Mouse (Mus musculus): ENCODE data around the gene Sdccag8. TPM values are rescaled to one million over a fixed set of nuclear protein-coding genes. Genes with fewer than 3 reads are reported as not detected.

Gene Sdccag8
- polyA plus RNA-seq, 1 experiment from 2014 or later, result 30.1 TPM

DNA sequence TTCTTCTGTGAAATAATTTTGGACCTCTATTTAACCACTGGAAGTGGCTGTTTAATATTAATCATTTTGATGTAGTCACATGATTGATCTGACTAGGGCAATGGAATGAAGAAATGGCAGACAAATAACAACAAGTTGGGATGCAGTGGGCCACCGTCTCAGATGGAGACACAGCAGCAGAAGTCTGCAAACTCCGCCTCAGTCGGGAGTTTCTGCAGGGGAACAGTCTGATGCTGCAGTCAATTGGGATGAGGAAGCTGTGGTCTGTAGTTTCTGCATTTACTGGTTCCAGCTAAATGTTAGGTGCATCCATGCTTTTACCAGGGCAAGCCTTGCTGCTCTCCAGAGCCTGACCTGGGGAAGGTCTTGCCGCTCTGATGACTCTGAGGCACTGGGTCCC is 2.3 kb downstream of the Sdccag8 start:
- Histone ChIP-seq H3K9ac (replicated peaks) (no peak overlapping the region), H3K4me1 (peaks cover 5% of the 10 kb centered on the region; the same call in 1 of the 2 replicates), H3K27me3 (no peaks in the 10 kb centered on the region), H3K9me3 (no peaks in the 10 kb centered on the region), H3K4me3 (no peak overlapping the region), H3K36me3 (no peaks in the 10 kb centered on the region), H3K27ac (replicated peaks) (no peak overlapping the region), H3K4me2 (replicated peaks) (no peak overlapping the region)
- no peak for ATAC-seq (ENCODE audit: low FRiP score, low read depth)
- WGBS, result 86% methylated on average over 4 of the region's 4 CpGs

DNA sequence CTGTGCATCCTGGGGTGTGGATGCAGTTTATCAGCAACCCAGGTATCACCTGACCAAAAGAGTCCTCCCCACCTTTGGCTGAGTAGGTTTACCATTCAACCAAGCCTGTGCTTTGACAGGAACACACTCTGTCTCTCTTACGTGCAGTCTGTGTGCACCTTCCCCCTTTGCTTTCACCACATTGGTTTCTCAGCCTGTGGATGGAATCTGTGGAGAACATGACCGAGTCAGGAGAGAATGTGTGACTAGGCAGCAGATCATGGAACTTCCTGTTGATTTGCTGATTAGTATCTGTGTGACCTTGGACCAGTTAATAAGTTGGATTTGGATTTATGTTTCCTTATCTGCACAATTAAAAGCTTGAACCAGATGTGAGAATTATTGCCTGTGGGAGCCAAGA is 3.7 kb downstream of the Sdccag8 start:
- ATAC-seq (ENCODE audit: low FRiP score, low read depth), result no peak
- H3K36me3 ChIP-seq, result no peaks in the 10 kb centered on the region
- H3K9me3 ChIP-seq, result no peaks in the 10 kb centered on the region
- peaks cover 4% of the 10 kb centered on the region; the same call in 1 of the 2 replicates for H3K4me1 ChIP-seq
- no peaks in the 10 kb centered on the region for H3K27me3 ChIP-seq
- WGBS, result 84% methylated on average over 2 of the region's 2 CpGs
- H3K4me3 ChIP-seq, result no peak overlapping the region
- no peak overlapping the region for H3K4me2 ChIP-seq (replicated peaks)
- H3K9ac ChIP-seq (replicated peaks), result no peak overlapping the region
- no peak overlapping the region for H3K27ac ChIP-seq (replicated peaks)

- no peak overlapping the region for H3K4me2 ChIP-seq (replicated peaks)
- no peak overlapping the region for H3K4me3 ChIP-seq
- no peak overlapping the region for H3K27ac ChIP-seq (replicated peaks)
- WGBS, result 77% methylated on average over 6 of the region's 6 CpGs
- ATAC-seq (ENCODE audit: low FRiP score, low read depth), result no peak
- no peaks in the 10 kb centered on the region for H3K36me3 ChIP-seq
- H3K9me3 ChIP-seq, result no peaks in the 10 kb centered on the region
- H3K4me1 ChIP-seq, result peaks cover 4% of the 10 kb centered on the region; the same call in 1 of the 2 replicates
- no peak overlapping the region for H3K9ac ChIP-seq (replicated peaks)
- no peaks in the 10 kb centered on the region for H3K27me3 ChIP-seq
Measured at GRCm38 (mm10) chr1:176818763-176819162, 4.3 kb downstream of the Sdccag8 start.

DNA sequence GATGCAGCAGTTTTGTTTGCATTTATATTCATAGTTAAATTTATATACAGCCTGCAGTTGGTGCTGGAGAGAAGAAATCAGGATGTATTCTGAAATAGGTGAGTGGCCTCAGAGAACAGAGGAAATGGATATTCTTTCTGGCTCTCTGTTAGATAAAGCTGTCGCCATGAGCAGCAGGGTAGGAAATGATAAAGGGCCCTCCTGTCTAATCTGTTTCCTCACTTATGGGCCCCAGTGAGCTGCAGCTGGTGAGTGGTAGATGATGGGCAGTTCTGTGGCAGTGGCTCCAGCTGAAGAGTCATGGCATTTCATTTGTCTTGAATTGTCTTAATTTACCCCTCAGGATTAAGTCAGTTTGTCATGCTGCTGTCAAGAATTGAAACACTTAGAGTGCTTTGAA is 7.5 kb downstream of the Sdccag8 start:
- 42% methylated on average over 1 of the region's 1 CpGs for WGBS

GRCm38 (mm10) chr1:176822949-176823348 is 8.5 kb downstream of the Sdccag8 start:
- Histone ChIP-seq H3K4me2 (replicated peaks) (no peak overlapping the region), H3K4me3 (no peak overlapping the region), H3K4me1 (peaks cover 4% of the 10 kb centered on the region; the same call in 1 of the 2 replicates), H3K9me3 (no peaks in the 10 kb centered on the region), H3K36me3 (0 out of 2 replicates have a peak, but pooled peaks cover 3% of the 10 kb centered on the region), H3K9ac (replicated peaks) (no peak overlapping the region), H3K27me3 (no peaks in the 10 kb centered on the region), H3K27ac (replicated peaks) (no peak overlapping the region)
- ATAC-seq (ENCODE audit: low FRiP score, low read depth), result no peak
- WGBS, result 89% methylated on average over 4 of the region's 4 CpGs

More for the DNA sequence above, 7.5 kb downstream of the Sdccag8 start:
- H3K4me2 ChIP-seq (replicated peaks), result no peak overlapping the region
- no peak overlapping the region for H3K4me3 ChIP-seq
- H3K9ac ChIP-seq (replicated peaks), result no peak overlapping the region
- 0 out of 2 replicates have a peak, but pooled peaks cover 3% of the 10 kb centered on the region for H3K36me3 ChIP-seq
- no peak overlapping the region for H3K27ac ChIP-seq (replicated peaks)
- no peak for ATAC-seq (ENCODE audit: low FRiP score, low read depth)
- H3K9me3 ChIP-seq, result no peaks in the 10 kb centered on the region
- H3K27me3 ChIP-seq, result no peaks in the 10 kb centered on the region
- peaks cover 4% of the 10 kb centered on the region; the same call in 1 of the 2 replicates for H3K4me1 ChIP-seq

DNA sequence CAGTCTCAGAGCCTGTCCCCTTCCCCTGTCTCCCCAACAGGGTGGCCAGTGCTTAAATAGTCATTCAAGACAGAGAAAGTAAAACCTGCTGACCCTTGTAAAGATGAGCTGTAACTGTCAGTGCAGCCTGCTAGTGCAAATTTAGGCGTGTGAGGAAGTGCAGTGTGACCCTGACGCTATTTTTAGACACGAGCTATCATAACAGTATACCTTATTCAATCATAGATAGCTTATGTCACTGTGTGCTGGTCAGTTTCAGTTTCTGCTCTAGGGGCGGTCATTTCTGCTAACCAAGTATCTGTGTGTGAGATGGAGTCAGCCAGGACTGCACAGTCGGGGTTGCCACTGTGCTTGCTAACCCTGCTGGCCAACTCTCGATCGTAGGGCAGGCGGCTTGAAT is 9.4 kb downstream of the Sdccag8 start:
- Histone ChIP-seq H3K27ac (replicated peaks) (no peak overlapping the region), H3K4me1 (peaks cover 4% of the 10 kb centered on the region; the same call in 1 of the 2 replicates), H3K36me3 (0 out of 2 replicates have a peak, but pooled peaks cover 3% of the 10 kb centered on the region), H3K27me3 (no peaks in the 10 kb centered on the region), H3K9ac (replicated peaks) (no peak overlapping the region), H3K4me2 (replicated peaks) (no peak overlapping the region), H3K9me3 (no peaks in the 10 kb centered on the region), H3K4me3 (no peak overlapping the region)
- ATAC-seq (ENCODE audit: low FRiP score, low read depth), result no peak
- 91% methylated on average over 8 of the region's 8 CpGs for WGBS

- Histone ChIP-seq H3K9ac (replicated peaks) (no peak overlapping the region), H3K27me3 (no peaks in the 10 kb centered on the region), H3K4me2 (replicated peaks) (no peak overlapping the region), H3K4me3 (no peak overlapping the region), H3K9me3 (no peaks in the 10 kb centered on the region), H3K4me1 (peaks cover 4% of the 10 kb centered on the region; the same call in 1 of the 2 replicates), H3K36me3 (0 out of 2 replicates have a peak, but pooled peaks cover 3% of the 10 kb centered on the region), H3K27ac (replicated peaks) (no peak overlapping the region)
- whole genome bisulfite sequencing, result 84% methylated on average over 6 of the region's 6 CpGs
- ATAC-seq (ENCODE audit: low FRiP score, low read depth), result no peak
Measured at GRCm38 (mm10) chr1:176824611-176825010, 10.2 kb downstream of the Sdccag8 start.

- H3K4me2 ChIP-seq (replicated peaks), result no peak overlapping the region
- H3K27me3 ChIP-seq, result no peaks in the 10 kb centered on the region
- no peak overlapping the region for H3K27ac ChIP-seq (replicated peaks)
- 0 out of 2 replicates have a peak, but pooled peaks cover 3% of the 10 kb centered on the region for H3K36me3 ChIP-seq
- WGBS, result 84% methylated on average over 4 of the region's 4 CpGs
- peaks cover 4% of the 10 kb centered on the region; the same call in 1 of the 2 replicates for H3K4me1 ChIP-seq
- no peak for ATAC-seq (ENCODE audit: low FRiP score, low read depth)
- no peak overlapping the region for H3K9ac ChIP-seq (replicated peaks)
- H3K9me3 ChIP-seq, result no peaks in the 10 kb centered on the region
- H3K4me3 ChIP-seq, result no peak overlapping the region
Measured at GRCm38 (mm10) chr1:176825084-176825483, 10.6 kb downstream of the Sdccag8 start.

GRCm38 (mm10) chr1:176826186-176826585 is 11.7 kb downstream of the Sdccag8 start:
- H3K4me3 ChIP-seq, result no peak overlapping the region
- H3K27me3 ChIP-seq, result no peaks in the 10 kb centered on the region
- no peak overlapping the region for H3K27ac ChIP-seq (replicated peaks)
- ATAC-seq (ENCODE audit: low FRiP score, low read depth), result no peak
- 86% methylated on average over 11 of the region's 11 CpGs for WGBS
- H3K4me2 ChIP-seq (replicated peaks), result no peak overlapping the region
- no peak overlapping the region for H3K9ac ChIP-seq (replicated peaks)
- no peaks in the 10 kb centered on the region for H3K9me3 ChIP-seq
- H3K36me3 ChIP-seq, result 0 out of 2 replicates have a peak, but pooled peaks cover 3% of the 10 kb centered on the region
- peaks cover 4% of the 10 kb centered on the region; the same call in 1 of the 2 replicates for H3K4me1 ChIP-seq

DNA sequence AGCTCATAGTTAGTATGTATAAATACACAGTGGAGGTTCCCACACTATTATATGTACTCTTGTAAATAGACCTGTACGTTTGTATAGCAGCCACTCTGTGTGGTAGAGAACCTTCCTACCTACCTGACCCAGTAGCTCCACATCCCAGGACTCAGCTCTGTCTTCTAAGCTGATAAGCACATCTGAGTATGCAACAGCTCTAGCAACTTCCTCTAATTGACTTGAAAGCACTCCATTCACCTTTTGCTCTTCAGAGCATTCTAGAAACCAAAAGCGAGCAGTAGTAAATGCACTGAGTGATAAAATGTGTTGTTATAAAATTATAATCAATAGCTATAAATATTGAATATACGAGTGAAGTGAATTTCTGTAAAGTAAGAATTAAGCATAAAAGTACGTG is 12.5 kb downstream of the Sdccag8 start:
- Histone ChIP-seq H3K27ac (replicated peaks) (no peak overlapping the region), H3K4me3 (no peak overlapping the region), H3K4me1 (peaks cover 1% of the 10 kb centered on the region; the same call in 1 of the 2 replicates), H3K36me3 (0 out of 2 replicates have a peak, but pooled peaks cover 3% of the 10 kb centered on the region), H3K27me3 (no peaks in the 10 kb centered on the region), H3K9me3 (no peaks in the 10 kb centered on the region), H3K9ac (replicated peaks) (no peak overlapping the region), H3K4me2 (replicated peaks) (no peak overlapping the region)
- ATAC-seq (ENCODE audit: low FRiP score, low read depth), result no peak
- 93% methylated on average over 4 of the region's 4 CpGs for WGBS

DNA sequence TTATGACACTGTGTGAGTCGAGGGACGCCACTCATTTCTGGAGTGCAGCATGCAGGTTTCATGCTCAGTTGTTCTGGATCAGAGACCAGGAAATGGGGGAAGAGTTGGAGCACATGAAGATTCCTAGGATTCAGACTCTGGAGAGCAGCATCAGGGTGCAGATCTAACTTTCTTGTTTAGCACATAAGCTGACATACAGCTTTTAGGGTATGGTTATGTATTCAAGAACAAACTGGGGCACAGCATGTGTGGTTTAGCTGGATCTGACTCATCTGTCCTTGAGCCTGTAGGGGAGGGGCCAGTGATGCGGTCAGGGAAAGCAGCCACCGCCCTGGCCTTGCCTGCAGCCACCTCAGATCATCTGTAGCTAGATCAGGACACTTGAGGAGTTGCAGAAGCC is 12.9 kb downstream of the Sdccag8 start:
- no peak overlapping the region for H3K4me2 ChIP-seq (replicated peaks)
- H3K36me3 ChIP-seq, result 0 out of 2 replicates have a peak, but pooled peaks cover 3% of the 10 kb centered on the region
- ATAC-seq (ENCODE audit: low FRiP score, low read depth), result no peak
- H3K4me3 ChIP-seq, result no peak overlapping the region
- H3K27me3 ChIP-seq, result no peaks in the 10 kb centered on the region
- H3K9me3 ChIP-seq, result no peaks in the 10 kb centered on the region
- no peak overlapping the region for H3K9ac ChIP-seq (replicated peaks)
- WGBS, result 82% methylated on average over 4 of the region's 4 CpGs
- no peaks in the 10 kb centered on the region for H3K4me1 ChIP-seq
- no peak overlapping the region for H3K27ac ChIP-seq (replicated peaks)

GRCm38 (mm10) chr1:176827945-176828485 is 13.6 kb downstream of the Sdccag8 start:
- no peaks in the 10 kb centered on the region for H3K27me3 ChIP-seq
- no peaks in the 10 kb centered on the region for H3K4me1 ChIP-seq
- no peak for ATAC-seq (ENCODE audit: low FRiP score, low read depth)
- no peaks in the 10 kb centered on the region for H3K9me3 ChIP-seq
- H3K4me3 ChIP-seq, result no peak overlapping the region
- no peak overlapping the region for H3K9ac ChIP-seq (replicated peaks)
- no peak overlapping the region for H3K27ac ChIP-seq (replicated peaks)
- H3K36me3 ChIP-seq, result 0 out of 2 replicates have a peak, but pooled peaks cover 3% of the 10 kb centered on the region
- H3K4me2 ChIP-seq (replicated peaks), result no peak overlapping the region
- WGBS, result 75% methylated on average over 5 of the region's 5 CpGs

Data from midbrain, embryonic 12.5 days (tissue).